Mouse (Mus musculus) right cerebral cortex, postnatal 25 days (tissue): Measurements from ENCODE around the gene 1700001O22Rik.

ENCODE experiments used
- DNase-seq: peaks from one replicate; pipeline ENCODE4 v3.0.0; 2022

The 1700001O22Rik gene

GRCm38 (mm10) chr2:30750025-30750424 lies 53.4 kb downstream of the 1700001O22Rik start:
- no peak for DNase-seq

GRCm38 (mm10) chr2:30747602-30748162 lies 55.8 kb downstream of the 1700001O22Rik start:
- DNase-seq: no peak
